Mouse (Mus musculus) midbrain, embryonic 12.5 days (tissue): ENCODE measurements around the gene Prkag1. TPM values are rescaled to one million over a fixed set of nuclear protein-coding genes. Genes with fewer than 3 reads are reported as not detected.

Source experiments
- ATAC-seq: fragments of 200-750 bp; cut with Nextera tagmentation; 2 replicates; pipeline ENCODE4 v1.8.0; 2017; ENCODE audit warnings: low read depth, moderate TSS enrichment, moderate library complexity; ENCODE audit not compliant: low FRiP score
- H3K27ac ChIP-seq: fragments of 300-500 bp; sonication (generic); replicated peaks from 2 replicates; pipeline ENCODE4 v1.5.1; 2016; ENCODE audit warnings: mild to moderate bottlenecking
- H3K27me3 ChIP-seq: fragments of 300-500 bp; sonication (generic); 2 replicates; pipeline ENCODE4 v1.6.1; 2016; ENCODE audit warnings: mild to moderate bottlenecking
- H3K36me3 ChIP-seq: fragments of 300-500 bp; sonication (generic); 2 replicates; pipeline ENCODE4 v1.6.1; 2016
- H3K4me1 ChIP-seq: fragments of 300-500 bp; sonication (generic); 2 replicates; pipeline ENCODE4 v1.6.1; 2016
- H3K4me2 ChIP-seq: fragments of 300-500 bp; sonication (generic); replicated peaks from 2 replicates; pipeline ENCODE4 v1.6.1; 2016; ENCODE audit warnings: mild to moderate bottlenecking, moderate library complexity
- H3K4me3 ChIP-seq: fragments of 300-500 bp; sonication (generic); 2 replicates; pipeline ENCODE4 v1.5.1; 2016; ENCODE audit warnings: mild to moderate bottlenecking
- H3K9ac ChIP-seq: fragments of 300-500 bp; sonication (generic); replicated peaks from 2 replicates; pipeline ENCODE4 v1.6.1; 2016; ENCODE audit warnings: mild to moderate bottlenecking, moderate library complexity
- H3K9me3 ChIP-seq: fragments of 300-500 bp; sonication (generic); 2 replicates; pipeline ENCODE4 v1.6.1; 2016; ENCODE audit warnings: mild to moderate bottlenecking
- WGBS: fragments of 180-500 bp; shearing (Covaris S2); methylation state at CpG from one replicate; pipeline ENCODE4 v1.1.7; 2016; 5-methylcytosine and 5-hydroxymethylcytosine counted together
- polyA plus RNA-seq: library from polyadenylated mRNA; unstranded; fragments of >200 nt; fragmentation: Nextera tagmentation; extraction: Ambion mirVana; gene quantifications from 2 replicates; pipeline ENCODE4 v1.2.1, GENCODE M21; 2016

Gene Prkag1
- polyA plus RNA-seq, result 83.1 and 85.9 TPM in 2 replicates

DNA sequence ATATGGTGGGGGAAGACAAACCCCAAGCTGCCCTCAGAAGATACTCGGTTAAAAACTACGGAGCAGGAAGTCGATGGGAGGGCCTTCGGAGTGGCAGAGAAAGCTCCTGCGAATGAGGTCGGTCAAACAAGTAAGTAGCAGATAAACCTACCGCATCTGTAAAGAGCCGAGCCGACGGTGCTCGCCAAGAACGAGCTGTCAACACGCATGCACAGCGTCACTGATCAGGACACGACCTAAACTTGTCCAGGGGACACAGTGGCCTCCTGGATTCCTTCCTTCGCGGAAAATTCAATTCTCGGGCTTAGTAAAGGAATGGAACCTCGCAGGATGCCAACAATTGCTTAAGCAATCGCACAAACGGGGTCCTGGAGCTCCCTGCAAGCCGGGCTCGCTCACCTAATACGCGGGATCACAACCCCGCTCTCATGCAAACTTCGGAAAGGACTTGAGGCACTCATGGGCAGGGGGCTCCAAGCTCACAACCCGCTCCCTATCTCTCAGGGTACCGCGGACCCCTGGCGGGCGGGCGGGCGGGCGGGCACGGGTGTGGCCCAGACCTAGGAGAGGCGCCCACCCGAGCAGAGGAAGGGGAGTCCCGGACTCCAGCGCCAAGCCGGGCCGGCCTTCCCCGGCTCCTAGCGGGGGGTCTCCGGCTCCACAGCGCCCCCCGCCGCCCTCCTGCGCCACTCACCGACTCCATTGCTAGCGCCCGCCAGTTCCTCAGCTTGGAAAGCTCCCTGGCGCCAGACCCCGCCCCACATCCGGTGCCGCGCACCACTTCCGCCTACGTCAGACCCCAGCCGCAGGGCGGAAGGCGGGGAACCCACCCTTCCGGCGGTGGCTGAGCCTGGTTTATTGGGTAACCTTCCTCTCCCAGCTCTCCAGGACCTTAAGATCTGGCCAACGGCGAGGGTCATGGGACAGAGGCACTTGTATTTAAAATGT lies at the start of gene Prkag1:
Gene Prkag1 (minus strand): TSS at position 786 of the 948 bp plus-strand sequence.
- Histone ChIP-seq H3K9me3 (no peaks in the 10 kb centered on the region), H3K27ac (peak within 1 kb of the TSS; percentile 81), H3K27me3 (no peaks in the 10 kb centered on the region), H3K9ac (peak within 1 kb of the TSS; percentile 70), H3K36me3 (peaks cover 31% of the 10 kb centered on the region), H3K4me1 (peaks cover 9% of the 10 kb centered on the region), H3K4me2 (peak within 1 kb of the TSS; percentile 72), H3K4me3 (peak within 1 kb of the TSS; percentile 68)
- peak; percentile 94 for ATAC-seq
- 0% methylated on average over 65 of the region's 66 CpGs for WGBS

DNA sequence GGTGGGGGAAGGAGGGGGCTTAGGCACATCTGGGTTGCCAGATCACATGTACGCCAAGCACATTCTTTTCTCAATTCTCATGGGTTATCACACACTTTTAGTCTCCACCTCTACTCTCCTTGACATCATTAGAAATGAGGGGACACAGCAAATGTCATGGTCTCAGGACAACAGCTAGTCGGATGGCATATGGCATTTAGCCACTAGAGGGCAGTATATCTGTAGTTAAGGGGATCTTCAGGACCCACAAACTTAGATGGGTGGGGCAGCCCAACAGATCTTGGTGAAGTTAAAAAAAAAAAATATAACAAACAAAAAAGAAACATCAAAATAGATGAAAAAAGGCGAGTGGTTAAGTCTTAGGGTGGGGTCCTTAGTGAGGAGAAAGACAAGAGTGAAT lies 46.0 kb upstream of the Prkag1 start:
- 14% methylated on average over 3 of the region's 3 CpGs for WGBS
- Histone ChIP-seq H3K36me3 (no peaks in the 10 kb centered on the region), H3K9ac (no peak overlapping the region), H3K4me2 (no peak overlapping the region), H3K9me3 (no peaks in the 10 kb centered on the region), H3K27ac (no peak overlapping the region), H3K27me3 (no peaks in the 10 kb centered on the region), H3K4me3 (no peak overlapping the region), H3K4me1 (peaks cover 31% of the 10 kb centered on the region)
- no peak for ATAC-seq

DNA sequence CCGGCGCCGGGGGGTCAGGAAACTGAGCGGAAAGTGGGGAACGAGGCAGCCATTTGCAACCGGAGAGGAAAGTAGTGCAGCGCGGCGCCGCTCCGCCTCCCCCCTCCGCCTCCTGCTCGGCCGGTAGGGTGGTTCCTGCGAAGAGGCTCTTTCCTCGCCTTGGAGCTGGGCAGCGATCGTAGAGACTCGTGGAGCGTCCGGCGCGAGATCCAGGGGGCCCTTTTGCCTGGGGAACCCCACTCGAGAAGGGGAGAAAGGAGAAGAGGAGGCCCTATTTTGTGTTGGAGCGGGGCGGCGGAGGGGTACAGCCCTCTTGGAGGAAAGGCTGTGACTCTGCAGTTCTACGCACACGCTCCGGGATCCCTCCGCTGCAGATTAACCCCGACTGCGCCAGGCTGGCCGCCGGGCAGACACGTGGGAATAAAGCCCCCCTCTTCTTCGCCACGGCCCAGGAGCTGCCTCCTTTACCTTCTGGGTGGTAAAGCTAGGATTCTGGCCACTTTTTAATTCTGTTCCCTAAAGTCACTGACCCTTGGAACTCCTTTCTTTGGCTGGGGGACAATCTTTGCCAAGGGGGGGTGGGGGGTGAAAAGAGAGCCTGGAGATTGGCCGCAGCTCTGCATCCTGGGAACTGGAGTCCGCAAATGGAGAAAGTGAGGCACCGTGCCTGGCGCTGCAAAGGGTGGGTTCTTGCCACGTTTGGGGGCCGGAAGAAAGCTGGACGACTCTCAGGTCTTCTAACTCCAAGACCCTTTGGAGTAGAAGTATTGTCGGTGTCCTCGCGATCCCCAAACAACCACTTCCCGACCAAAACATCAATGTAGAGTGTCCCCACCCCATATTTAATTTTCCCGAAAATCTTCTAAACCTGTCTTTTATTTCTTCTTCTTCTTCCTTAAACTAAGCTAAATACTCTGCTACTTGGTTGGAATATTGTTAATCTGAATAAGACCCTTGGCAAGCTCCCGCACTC lies 40.9 kb upstream of the Prkag1 start:
- no peaks in the 10 kb centered on the region for H3K36me3 ChIP-seq
- H3K4me2 ChIP-seq, result peak overlapping the region; percentile 99
- 1% methylated on average over 51 of the region's 51 CpGs for WGBS
- H3K4me3 ChIP-seq, result peak overlapping the region; percentile 99
- peaks cover 40% of the 10 kb centered on the region for H3K4me1 ChIP-seq
- peak overlapping the region; percentile 96 for H3K27ac ChIP-seq
- peak overlapping the region; percentile 99 for H3K9ac ChIP-seq
- no peaks in the 10 kb centered on the region for H3K9me3 ChIP-seq
- peak; percentile 87 for ATAC-seq
- H3K27me3 ChIP-seq, result no peaks in the 10 kb centered on the region

DNA sequence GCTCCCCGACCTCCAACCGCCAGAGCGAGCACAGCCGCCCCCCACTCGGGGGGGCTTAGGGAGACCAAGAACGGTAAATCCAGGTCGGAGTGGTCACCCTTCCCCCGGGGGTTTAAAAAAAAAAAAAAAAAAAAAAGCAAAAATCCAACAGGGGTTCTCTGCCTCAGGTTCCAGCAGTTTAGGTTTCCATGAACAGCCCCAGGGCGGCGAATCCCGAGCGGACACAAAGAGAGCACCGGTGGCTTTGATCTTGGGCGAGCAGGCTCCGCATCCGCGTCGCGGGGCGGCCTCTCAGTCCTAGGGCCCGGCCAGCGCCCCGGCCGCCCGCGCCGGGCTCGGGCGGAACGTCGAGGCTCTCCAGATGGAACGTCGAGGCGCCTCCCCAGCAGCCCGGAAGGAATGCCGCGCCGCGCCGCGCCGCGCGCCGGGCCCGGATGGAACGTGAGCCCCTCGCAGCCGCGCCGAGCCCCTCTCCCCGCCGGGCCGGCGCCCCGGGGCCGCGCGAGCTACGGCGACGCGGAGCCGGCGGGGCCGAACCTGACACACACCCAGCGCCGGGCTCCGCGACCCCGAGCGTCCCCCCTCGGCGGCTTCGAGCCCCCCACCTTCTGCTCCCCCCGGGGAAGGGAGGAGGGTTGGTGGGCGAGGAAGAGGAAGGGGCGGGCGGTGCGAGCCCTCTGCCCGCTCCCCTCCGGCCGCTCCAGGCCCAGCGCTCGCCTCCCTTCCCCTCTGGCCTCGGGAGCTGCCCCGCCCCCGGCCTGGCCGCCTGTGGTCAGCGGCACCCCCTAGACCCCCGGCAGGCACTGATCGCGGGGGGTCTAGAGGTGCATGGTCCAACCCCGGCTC lies 40.0 kb upstream of the Prkag1 start, which contains the start of gene Kmt2d:
Gene Kmt2d (minus strand): TSS at position 135 of the 846 bp plus-strand sequence.
- Histone ChIP-seq H3K9me3 (no peaks in the 10 kb centered on the region), H3K4me1 (peaks cover 41% of the 10 kb centered on the region), H3K9ac (peak within 1 kb of the TSS; percentile 99), H3K4me3 (peak within 1 kb of the TSS; percentile 99), H3K36me3 (peaks cover 5% of the 10 kb centered on the region), H3K27ac (peak within 1 kb of the TSS; percentile 96), H3K27me3 (no peaks in the 10 kb centered on the region), H3K4me2 (peak within 1 kb of the TSS; percentile 99)
- under 1% methylated on average over 65 of the region's 94 CpGs for WGBS
- peak; percentile 28 for ATAC-seq

DNA sequence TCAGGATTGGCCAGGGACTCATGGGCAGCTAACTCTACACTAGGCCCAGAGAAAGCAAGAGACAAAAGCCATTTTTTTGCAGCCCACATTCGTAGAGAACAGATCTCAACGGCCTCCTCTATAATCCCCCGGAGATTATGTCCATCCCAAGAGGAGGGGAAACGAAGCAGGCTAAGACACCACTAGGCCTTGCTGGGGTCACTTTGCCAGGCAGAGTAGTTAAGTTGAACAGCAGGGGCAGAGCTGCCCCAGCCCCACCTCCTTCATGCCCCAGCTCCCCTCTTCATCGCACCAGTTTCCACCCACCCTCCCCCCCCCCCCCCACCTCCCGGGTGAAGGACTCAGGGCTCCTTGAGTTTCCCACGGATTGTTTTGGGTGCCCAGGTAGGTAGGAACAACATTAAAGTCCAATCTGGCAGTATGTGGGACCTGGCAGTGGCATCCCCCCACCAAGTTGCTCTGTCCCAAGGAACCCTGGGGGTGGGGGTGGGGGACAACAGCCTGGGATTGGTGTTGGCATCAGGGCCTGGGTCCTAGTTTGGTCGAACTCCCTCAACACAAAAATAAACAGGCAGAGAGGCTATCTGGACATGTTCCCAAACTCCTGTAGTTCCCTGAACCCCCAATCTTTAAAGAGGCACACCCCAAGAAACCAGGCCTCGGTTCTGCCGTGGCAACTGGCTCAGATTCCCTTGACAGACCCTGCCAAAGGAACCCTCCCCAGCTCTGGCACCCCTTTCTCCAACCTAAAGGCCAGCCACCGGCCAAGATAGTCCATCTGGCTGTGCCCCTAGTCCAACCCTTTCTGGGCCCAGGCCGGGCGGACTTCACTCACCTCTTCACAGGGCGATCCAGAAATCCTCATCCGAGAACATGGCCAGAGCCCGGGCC lies 39.1 kb upstream of the Prkag1 start:
- Histone ChIP-seq H3K27ac (peak overlapping the region; percentile 96; the same call in 1 of the 2 replicates), H3K4me1 (peaks cover 41% of the 10 kb centered on the region), H3K9me3 (no peaks in the 10 kb centered on the region), H3K4me3 (peak overlapping the region; percentile 99), H3K4me2 (peak overlapping the region; percentile 99), H3K27me3 (no peaks in the 10 kb centered on the region), H3K36me3 (peaks cover 13% of the 10 kb centered on the region), H3K9ac (peak overlapping the region; percentile 99)
- under 1% methylated on average over 15 of the region's 16 CpGs for WGBS
- ATAC-seq, result no peak; the same call in 1 of the 2 replicates

DNA sequence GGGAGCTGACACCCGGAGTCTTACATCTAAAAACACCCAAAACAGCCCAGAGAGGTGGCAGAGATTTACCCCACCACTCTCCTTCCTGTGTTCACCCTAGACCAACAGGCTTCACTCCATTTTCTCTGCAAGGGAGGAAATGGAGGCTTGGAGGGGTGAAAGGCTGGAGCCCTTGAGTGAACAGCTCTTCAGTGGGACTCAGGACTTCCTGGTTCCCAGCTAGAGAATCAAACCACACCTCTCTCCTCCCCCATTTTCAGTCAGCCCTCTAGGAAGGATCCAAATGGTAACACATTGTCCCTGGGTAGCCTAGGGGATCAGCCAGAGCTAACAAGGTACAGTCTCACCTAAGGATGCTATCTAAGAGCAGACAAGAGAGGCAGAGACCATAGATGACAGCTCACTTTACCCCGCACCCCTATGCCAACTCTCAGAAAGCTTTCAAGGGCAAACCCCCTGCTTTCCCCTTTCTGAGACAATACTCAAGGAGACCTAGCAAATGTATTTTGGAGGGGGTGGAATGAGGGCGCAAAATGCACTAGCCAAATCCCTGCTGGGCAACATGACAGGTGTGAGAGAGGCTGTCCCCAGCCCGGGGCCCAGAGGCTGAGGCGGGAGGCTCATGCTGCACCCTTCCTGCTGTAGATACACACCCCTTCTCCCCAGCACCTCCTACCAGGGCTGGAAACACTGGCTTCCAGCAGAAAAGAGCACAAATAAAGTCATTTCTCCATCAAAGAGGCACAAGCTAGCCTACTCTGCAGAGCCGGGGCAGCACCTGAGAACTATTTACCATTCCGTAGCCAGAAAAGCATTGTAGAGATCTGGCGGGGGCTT lies 38.2 kb upstream of the Prkag1 start:
- no peak for ATAC-seq
- Histone ChIP-seq H3K4me2 (peak overlapping the region; percentile 99), H3K27ac (no peak overlapping the region), H3K9ac (peak overlapping the region; percentile 99), H3K4me1 (peaks cover 41% of the 10 kb centered on the region), H3K36me3 (peaks cover 22% of the 10 kb centered on the region), H3K9me3 (no peaks in the 10 kb centered on the region), H3K27me3 (no peaks in the 10 kb centered on the region), H3K4me3 (peak overlapping the region; percentile 99)
- 14% methylated on average over 8 of the region's 8 CpGs for WGBS

DNA sequence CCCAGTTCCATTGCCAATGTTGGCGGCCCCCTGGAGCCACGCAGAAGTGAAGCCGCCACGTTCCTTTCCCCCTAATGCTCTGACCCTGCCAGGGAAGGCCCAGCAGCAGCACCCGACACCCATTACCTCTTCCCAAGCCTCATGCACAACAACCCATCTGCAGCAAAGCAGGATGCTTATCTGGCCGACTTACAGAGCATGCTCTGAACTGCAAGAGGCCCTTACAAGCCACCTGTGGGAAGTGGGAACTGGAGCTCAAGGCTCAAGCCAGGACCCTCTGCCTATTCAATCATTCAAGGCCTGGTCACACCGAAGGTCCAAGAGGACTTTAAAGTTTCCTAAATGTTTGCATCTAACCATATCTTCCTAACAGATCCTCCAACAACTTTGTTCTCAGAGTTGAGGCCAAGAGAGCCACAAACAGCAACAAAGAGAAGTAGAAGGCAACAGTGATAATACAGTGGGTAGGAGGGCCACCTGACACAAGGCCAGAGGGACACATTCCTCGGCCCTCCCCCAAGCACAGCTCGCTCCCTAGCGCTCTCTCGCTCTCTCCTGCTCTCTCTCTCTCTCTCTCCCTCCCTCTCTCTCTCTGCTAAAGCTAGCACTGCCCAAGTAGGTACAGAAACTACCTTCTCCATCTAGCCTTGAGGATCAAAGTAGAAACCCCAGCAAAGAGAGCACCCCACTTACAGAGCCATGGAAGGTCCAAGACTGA lies 37.2 kb upstream of the Prkag1 start:
- Histone ChIP-seq H3K4me3 (peak overlapping the region; percentile 99), H3K36me3 (peaks cover 33% of the 10 kb centered on the region), H3K27ac (no peak overlapping the region), H3K4me2 (peak overlapping the region; percentile 99), H3K9me3 (no peaks in the 10 kb centered on the region), H3K9ac (peak overlapping the region; percentile 99), H3K4me1 (peaks cover 41% of the 10 kb centered on the region), H3K27me3 (no peaks in the 10 kb centered on the region)
- no peak for ATAC-seq
- WGBS, result 39% methylated on average over 11 of the region's 11 CpGs

DNA sequence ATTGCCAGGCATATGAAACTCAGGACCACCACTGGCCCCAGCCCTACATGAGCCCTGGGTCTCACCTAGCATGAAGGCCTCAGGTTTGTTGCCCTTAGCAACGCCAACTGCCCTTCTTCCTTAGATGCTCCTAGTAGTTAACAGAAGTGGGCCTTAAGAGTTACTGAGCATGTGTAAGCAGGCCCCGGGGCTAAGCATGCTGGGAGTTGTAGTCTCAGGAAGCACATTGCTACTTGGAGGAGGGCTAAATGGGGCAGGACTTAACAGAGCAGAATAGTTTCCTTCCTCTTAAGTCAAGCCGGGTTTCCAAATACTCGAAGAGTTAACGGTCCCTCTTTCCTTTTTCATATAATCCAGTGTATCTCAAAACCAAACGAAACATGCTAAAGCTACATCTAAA lies 36.0 kb upstream of the Prkag1 start:
- H3K4me3 ChIP-seq, result no peak overlapping the region
- no peak for ATAC-seq
- H3K4me2 ChIP-seq, result peak overlapping the region; percentile 99
- WGBS, result 76% methylated on average over 6 of the region's 6 CpGs
- H3K27me3 ChIP-seq, result no peaks in the 10 kb centered on the region
- peaks cover 44% of the 10 kb centered on the region for H3K36me3 ChIP-seq
- H3K9me3 ChIP-seq, result no peaks in the 10 kb centered on the region
- no peak overlapping the region for H3K27ac ChIP-seq
- 0 out of 2 replicates have a peak overlapping the region, but pooled peaks have one; percentile 7 for H3K9ac ChIP-seq
- H3K4me1 ChIP-seq, result peaks cover 35% of the 10 kb centered on the region

DNA sequence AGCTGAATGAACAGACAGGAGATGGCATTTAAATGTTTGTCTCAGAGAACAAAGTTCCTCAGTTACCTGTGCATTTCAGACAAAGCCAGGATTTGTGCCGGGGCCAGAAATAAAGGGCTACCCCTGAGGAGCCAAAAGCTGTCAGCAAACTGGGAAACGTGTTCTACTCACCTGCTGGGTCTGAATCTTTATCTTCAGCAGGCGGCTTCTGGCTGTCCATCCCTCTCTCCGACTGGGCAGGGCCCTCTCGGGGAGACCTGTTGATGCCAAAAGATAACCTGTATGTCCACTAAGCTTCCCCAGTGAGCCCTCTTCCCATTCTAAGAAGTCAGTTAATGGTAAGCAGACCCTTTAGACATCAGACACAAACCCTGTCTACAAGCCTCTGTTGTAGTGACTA lies 35.2 kb upstream of the Prkag1 start:
- Histone ChIP-seq H3K4me1 (peaks cover 35% of the 10 kb centered on the region), H3K36me3 (peaks cover 53% of the 10 kb centered on the region), H3K27me3 (no peaks in the 10 kb centered on the region), H3K27ac (no peak overlapping the region), H3K4me3 (no peak overlapping the region), H3K9ac (no peak overlapping the region; the same call in 1 of the 2 replicates), H3K4me2 (no peak overlapping the region; the same call in 1 of the 2 replicates), H3K9me3 (no peaks in the 10 kb centered on the region)
- ATAC-seq, result no peak
- WGBS, result 89% methylated on average over 5 of the region's 5 CpGs
